Comparison of ENCODE assay signal across 29 mouse cellular contexts in genomic region chr3:18705165-18705564, GRCm38 (mm10).
A peak's percentile ranks its signal among the peaks of the same experiment; 100 is the strongest.
DNase-seq lines count a peak whose midpoint lies in the region; ATAC-seq lines count a peak whose summit lies in the region.
"Had no signal": no experiment of that assay in that cellular context is flagged by ENCODE, and none has a peak within 500 bp of the region (broad histone marks: within the 10 kb centered on the region; RNA-seq: fewer than 3 reads in every experiment).

No protein-coding gene starts in this region.

- H3K4me2 ChIP-seq in forebrain, embryonic 15.5 days (replicated peaks) = no peak overlapping the region
- H3K4me2 ChIP-seq in forebrain, embryonic 11.5 days (ENCODE audit: low read depth, low read length, severe bottlenecking) = no peak overlapping the region
- no peak overlapping the region for H3K4me2 ChIP-seq in forebrain, embryonic 16.5 days (ENCODE audit: low read length)
- H3K4me2 ChIP-seq: embryonic facial prominence, embryonic 13.5 days; heart, embryonic 13.5 days; hindbrain, embryonic 14.5 days had no signal

- DNase-seq in forebrain, embryonic 11.5 days (ENCODE audit: low spot score) = no peak
- peak; percentile 5 for DNase-seq in brain, adult 2 months (ENCODE audit: low read depth, low spot score)
- DNase-seq in spleen, adult 18-20 months = no peak
- DNase-seq in cerebellum, adult 18-20 months = no peak
- DNase-seq: adrenal gland, adult 8-10 months; adrenal gland, postnatal 25 days; cerebellum, adult 11 months; cerebellum, adult 8-10 months; cerebellum, postnatal 36 days; embryo, embryonic 11 days; gastrocnemius, postnatal 10 days; gastrocnemius, postnatal 36 days; heart, adult 2 months; heart, postnatal 14 days; heart, postnatal 4 days; kidney, adult 18-20 months had no signal

- no peak overlapping the region for H3K4me3 ChIP-seq in forebrain, embryonic 15.5 days
- no peak overlapping the region for H3K4me3 ChIP-seq in forebrain, embryonic 11.5 days (ENCODE audit: low read depth, low read length)
- no peak overlapping the region for H3K4me3 ChIP-seq in forebrain, embryonic 16.5 days (replicated peaks; ENCODE audit: low read length)
- H3K4me3 ChIP-seq: embryonic facial prominence, embryonic 10.5 days; embryonic facial prominence, embryonic 13.5 days; erythroblast, embryonic 14.5 days; heart, adult 2 months; heart, embryonic 10.5 days; heart, embryonic 13.5 days had no signal

- H3K36me3 ChIP-seq in forebrain, embryonic 15.5 days = no peaks in the 10 kb centered on the region
- H3K36me3 ChIP-seq in forebrain, embryonic 11.5 days (ENCODE audit: control insufficient read depth, insufficient read depth, low read length) = no peaks in the 10 kb centered on the region
- H3K36me3 ChIP-seq in forebrain, embryonic 16.5 days (ENCODE audit: control insufficient read depth, insufficient read depth) = no peaks in the 10 kb centered on the region
- H3K36me3 ChIP-seq: embryonic facial prominence, embryonic 10.5 days; embryonic facial prominence, embryonic 13.5 days; heart, embryonic 10.5 days; heart, embryonic 13.5 days had no signal

- 32% methylated on average over 6 of the region's 6 CpGs for WGBS in forebrain, embryonic 15.5 days
- WGBS in forebrain, embryonic 11.5 days = 81% methylated on average over 6 of the region's 6 CpGs
- 32% methylated on average over 6 of the region's 6 CpGs for WGBS in forebrain, embryonic 16.5 days

- peak; percentile 52; the same call in 1 of the 2 replicates for ATAC-seq in forebrain, embryonic 15.5 days (replicated peaks)
- no peak for ATAC-seq in forebrain, embryonic 11.5 days (replicated peaks; ENCODE audit: low FRiP score)
- peak; percentile 58; the same call in 1 of the 2 replicates for ATAC-seq in forebrain, embryonic 16.5 days
- ATAC-seq: activated CD4-positive, CD25-positive, alpha-beta regulatory T cell, adult 4 months; CD4-positive, CD25-positive, alpha-beta regulatory T cell, adult 4 months; hindbrain, postnatal 0 days; inflammation-experienced regulatory T-cells, adult 6 months; intestine, embryonic 16.5 days had no signal

- H3K27me3 ChIP-seq in forebrain, embryonic 15.5 days = no peaks in the 10 kb centered on the region
- H3K27me3 ChIP-seq in forebrain, embryonic 11.5 days (ENCODE audit: control insufficient read depth, insufficient read depth, low read length) = no peaks in the 10 kb centered on the region
- no peaks in the 10 kb centered on the region for H3K27me3 ChIP-seq in forebrain, embryonic 16.5 days (replicated peaks; ENCODE audit: control insufficient read depth, insufficient read depth, low read length)
- H3K27me3 ChIP-seq: embryonic facial prominence, embryonic 13.5 days; heart, embryonic 13.5 days had no signal

- no peak overlapping the region for H3K9ac ChIP-seq in forebrain, embryonic 15.5 days (replicated peaks)
- no peak overlapping the region for H3K9ac ChIP-seq in forebrain, embryonic 11.5 days (ENCODE audit: low read length)
- H3K9ac ChIP-seq in forebrain, embryonic 16.5 days (replicated peaks; ENCODE audit: low read depth, low read length) = no peak overlapping the region
- H3K9ac ChIP-seq: embryonic facial prominence, embryonic 13.5 days; heart, embryonic 13.5 days; hindbrain, embryonic 14.5 days had no signal

- H3K27ac ChIP-seq in forebrain, embryonic 15.5 days (replicated peaks) = peak overlapping the region; percentile 54
- no peak overlapping the region for H3K27ac ChIP-seq in forebrain, embryonic 11.5 days (ENCODE audit: low read depth, low read length)
- H3K27ac ChIP-seq in forebrain, embryonic 16.5 days (ENCODE audit: low read length) = peak overlapping the region; percentile 63
- H3K27ac ChIP-seq: embryonic facial prominence, embryonic 10.5 days; embryonic facial prominence, embryonic 13.5 days; heart, adult 2 months; heart, embryonic 10.5 days; heart, embryonic 13.5 days; hindbrain, embryonic 14.5 days; hindbrain, postnatal 0 days had no signal

- H3K4me1 ChIP-seq in forebrain, embryonic 15.5 days = peaks cover 21% of the 10 kb centered on the region
- no peaks in the 10 kb centered on the region for H3K4me1 ChIP-seq in forebrain, embryonic 11.5 days (replicated peaks; ENCODE audit: control insufficient read depth, insufficient read depth, low read length)
- peaks cover 18% of the 10 kb centered on the region for H3K4me1 ChIP-seq in forebrain, embryonic 16.5 days (replicated peaks; ENCODE audit: control insufficient read depth, insufficient read depth, low read length)
- H3K4me1 ChIP-seq: embryonic facial prominence, embryonic 13.5 days; heart, embryonic 10.5 days; heart, embryonic 13.5 days had no signal

- no peaks in the 10 kb centered on the region for H3K9me3 ChIP-seq in forebrain, embryonic 15.5 days
- no peaks in the 10 kb centered on the region for H3K9me3 ChIP-seq in forebrain, embryonic 11.5 days (ENCODE audit: control insufficient read depth, low read length)
- H3K9me3 ChIP-seq in forebrain, embryonic 16.5 days (ENCODE audit: control insufficient read depth, low read length) = no peaks in the 10 kb centered on the region
- H3K9me3 ChIP-seq: embryonic facial prominence, embryonic 10.5 days; embryonic facial prominence, embryonic 13.5 days; heart, embryonic 10.5 days; heart, embryonic 13.5 days had no signal
